Mouse (Mus musculus): ENCODE results near the gene Donson. TPM values are rescaled to one million over a fixed set of nuclear protein-coding genes. Genes with fewer than 3 reads are reported as not detected.

The Donson gene
- polyA plus RNA-seq, 1 experiment from 2014 or later: 22.9 TPM

DNA sequence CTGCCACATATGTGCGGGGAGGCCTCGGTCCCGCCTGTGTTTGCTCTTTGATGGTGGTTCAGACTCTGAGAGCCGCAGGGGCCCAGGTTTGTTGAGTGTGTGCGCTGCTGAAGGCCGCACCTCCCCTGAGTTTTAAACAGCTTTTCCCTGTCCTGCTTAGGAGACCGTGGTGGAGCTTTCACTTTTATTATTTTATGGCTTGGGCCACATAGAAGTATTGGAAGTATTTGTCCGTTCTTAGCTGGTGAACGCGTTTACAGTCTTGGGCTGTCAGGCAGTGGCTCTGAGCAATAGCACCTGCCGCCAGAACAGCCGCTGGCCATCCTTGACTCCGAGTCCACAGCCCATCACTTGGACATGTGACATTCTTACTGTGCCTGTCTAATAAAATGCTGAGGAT is 13.3 kb upstream of the Donson start:
- Histone ChIP-seq H3K4me3 (ENCODE audit: low read depth, low read length) (no peak overlapping the region), H3K9ac (replicated peaks; ENCODE audit: low read depth, low read length) (no peak overlapping the region), H3K4me1 (ENCODE audit: control insufficient read depth, insufficient read depth, low read length) (peaks cover 10% of the 10 kb centered on the region; the same call in 1 of the 2 replicates), H3K9me3 (ENCODE audit: control insufficient read depth, low read depth, low read length) (no peaks in the 10 kb centered on the region), H3K4me2 (replicated peaks; ENCODE audit: low read depth, low read length) (no peak overlapping the region), H3K36me3 (ENCODE audit: control insufficient read depth, insufficient read depth, low read length) (peaks cover 27% of the 10 kb centered on the region), H3K27ac (ENCODE audit: low read length) (peak overlapping the region; percentile 66; the same call in 1 of the 2 replicates), H3K27me3 (ENCODE audit: control insufficient read depth, insufficient read depth, low read length) (no peaks in the 10 kb centered on the region)
- 38% methylated on average over 13 of the region's 13 CpGs for WGBS
- peak; percentile 65; the same call in 1 of the 2 replicates for ATAC-seq (ENCODE audit: insufficient number of reproducible peaks, insufficient read depth, low FRiP score, low read depth)

- Histone ChIP-seq H3K4me2 (replicated peaks; ENCODE audit: low read depth, low read length) (no peak overlapping the region), H3K9ac (replicated peaks; ENCODE audit: low read depth, low read length) (no peak overlapping the region), H3K27ac (ENCODE audit: low read length) (no peak overlapping the region), H3K36me3 (ENCODE audit: control insufficient read depth, insufficient read depth, low read length) (peaks cover 16% of the 10 kb centered on the region), H3K4me3 (ENCODE audit: low read depth, low read length) (no peak overlapping the region), H3K9me3 (ENCODE audit: control insufficient read depth, low read depth, low read length) (no peaks in the 10 kb centered on the region), H3K4me1 (ENCODE audit: control insufficient read depth, insufficient read depth, low read length) (peaks cover 10% of the 10 kb centered on the region; the same call in 1 of the 2 replicates), H3K27me3 (ENCODE audit: control insufficient read depth, insufficient read depth, low read length) (no peaks in the 10 kb centered on the region)
- WGBS: 81% methylated on average over 1 of the region's 1 CpGs
- no peak for ATAC-seq (ENCODE audit: insufficient number of reproducible peaks, insufficient read depth, low FRiP score, low read depth)
Measured at GRCm38 (mm10) chr16:91698995-91699394, 10.4 kb upstream of the Donson start.

DNA sequence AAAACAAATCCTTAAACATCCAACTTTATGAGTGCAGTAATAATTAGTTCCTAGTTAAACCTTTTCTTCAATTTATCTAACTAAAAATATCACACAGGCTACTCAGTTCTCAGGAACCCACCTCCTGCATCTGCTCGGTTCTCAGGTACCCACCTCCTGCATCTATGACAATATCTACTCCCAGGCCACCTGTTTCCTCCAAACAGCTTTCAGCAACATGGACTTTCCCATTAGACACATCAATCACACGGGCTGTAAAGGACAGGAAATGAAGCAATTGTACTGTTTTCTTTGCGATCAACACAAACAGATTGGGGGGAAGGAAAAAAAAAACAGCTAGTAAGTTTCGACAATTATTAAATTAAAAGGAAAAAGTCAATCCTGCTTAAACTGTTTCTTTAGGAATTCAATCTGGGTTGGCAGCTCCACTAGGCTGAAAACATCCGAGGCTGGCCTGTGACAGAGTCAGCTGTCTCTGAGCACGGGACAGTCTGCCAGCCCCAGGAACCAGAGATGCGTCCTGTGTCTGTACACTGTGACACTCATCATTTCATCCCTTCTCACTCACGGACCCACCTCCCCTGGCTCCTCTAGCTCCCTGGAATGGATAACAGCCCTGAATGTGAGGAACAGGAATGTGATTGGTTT is 6.7 kb upstream of the Donson start:
- Histone ChIP-seq H3K27me3 (ENCODE audit: control insufficient read depth, insufficient read depth, low read length) (no peaks in the 10 kb centered on the region), H3K27ac (ENCODE audit: low read length) (no peak overlapping the region)
- ATAC-seq (ENCODE audit: insufficient number of reproducible peaks, insufficient read depth, low FRiP score, low read depth): no peak

GRCm38 (mm10) chr16:91694455-91695084 is 6.0 kb upstream of the Donson start:
- no peak overlapping the region for H3K4me3 ChIP-seq (ENCODE audit: low read depth, low read length)
- no peak overlapping the region for H3K4me2 ChIP-seq (replicated peaks; ENCODE audit: low read depth, low read length)
- peaks cover 9% of the 10 kb centered on the region for H3K36me3 ChIP-seq (ENCODE audit: control insufficient read depth, insufficient read depth, low read length)
- no peaks in the 10 kb centered on the region for H3K4me1 ChIP-seq (ENCODE audit: control insufficient read depth, insufficient read depth, low read length)
- peak; percentile 87 for ATAC-seq (ENCODE audit: insufficient number of reproducible peaks, insufficient read depth, low FRiP score, low read depth)
- WGBS: 32% methylated on average over 14 of the region's 14 CpGs
- no peaks in the 10 kb centered on the region for H3K9me3 ChIP-seq (ENCODE audit: control insufficient read depth, low read depth, low read length)
- H3K27ac ChIP-seq (ENCODE audit: low read length): no peak overlapping the region
- no peaks in the 10 kb centered on the region for H3K27me3 ChIP-seq (ENCODE audit: control insufficient read depth, insufficient read depth, low read length)
- no peak overlapping the region for H3K9ac ChIP-seq (replicated peaks; ENCODE audit: low read depth, low read length)

More for the DNA sequence above, 6.7 kb upstream of the Donson start:
- Histone ChIP-seq H3K9me3 (ENCODE audit: control insufficient read depth, low read depth, low read length) (no peaks in the 10 kb centered on the region), H3K36me3 (ENCODE audit: control insufficient read depth, insufficient read depth, low read length) (peaks cover 11% of the 10 kb centered on the region), H3K4me3 (ENCODE audit: low read depth, low read length) (no peak overlapping the region), H3K4me2 (replicated peaks; ENCODE audit: low read depth, low read length) (no peak overlapping the region), H3K4me1 (ENCODE audit: control insufficient read depth, insufficient read depth, low read length) (no peaks in the 10 kb centered on the region), H3K9ac (replicated peaks; ENCODE audit: low read depth, low read length) (no peak overlapping the region)
- WGBS: 56% methylated on average over 8 of the region's 8 CpGs

DNA sequence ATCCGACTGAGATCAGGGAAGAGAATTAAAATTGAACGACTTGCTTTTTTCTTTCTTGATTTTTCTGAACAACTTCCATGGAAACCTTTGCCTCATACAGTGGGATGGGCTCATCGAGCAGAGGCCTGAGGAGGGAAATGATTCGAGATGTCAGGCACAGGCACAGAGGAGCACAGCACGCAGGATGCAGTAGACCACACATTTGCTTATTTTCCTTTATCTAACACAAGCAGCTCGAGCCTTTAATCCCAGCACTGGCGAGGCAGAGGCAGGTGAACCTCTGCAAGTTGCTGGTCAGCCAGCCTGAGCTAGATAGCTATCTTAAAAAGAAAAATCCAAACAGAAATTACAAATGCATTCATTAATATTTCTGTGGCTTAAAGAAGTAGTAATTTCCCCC is 1.2 kb upstream of the Donson start:
- Histone ChIP-seq H3K27me3 (ENCODE audit: control insufficient read depth, insufficient read depth, low read length) (no peaks in the 10 kb centered on the region), H3K4me2 (replicated peaks; ENCODE audit: low read depth, low read length) (no peak overlapping the region; the same call in 1 of the 2 replicates), H3K4me1 (ENCODE audit: control insufficient read depth, insufficient read depth, low read length) (peaks cover 10% of the 10 kb centered on the region), H3K9me3 (ENCODE audit: control insufficient read depth, low read depth, low read length) (no peaks in the 10 kb centered on the region), H3K36me3 (ENCODE audit: control insufficient read depth, insufficient read depth, low read length) (peaks cover 4% of the 10 kb centered on the region), H3K4me3 (ENCODE audit: low read depth, low read length) (no peak overlapping the region), H3K9ac (replicated peaks; ENCODE audit: low read depth, low read length) (no peak overlapping the region), H3K27ac (ENCODE audit: low read length) (no peak overlapping the region)
- 46% methylated on average over 7 of the region's 7 CpGs for WGBS
- ATAC-seq (ENCODE audit: insufficient number of reproducible peaks, insufficient read depth, low FRiP score, low read depth): no peak

DNA sequence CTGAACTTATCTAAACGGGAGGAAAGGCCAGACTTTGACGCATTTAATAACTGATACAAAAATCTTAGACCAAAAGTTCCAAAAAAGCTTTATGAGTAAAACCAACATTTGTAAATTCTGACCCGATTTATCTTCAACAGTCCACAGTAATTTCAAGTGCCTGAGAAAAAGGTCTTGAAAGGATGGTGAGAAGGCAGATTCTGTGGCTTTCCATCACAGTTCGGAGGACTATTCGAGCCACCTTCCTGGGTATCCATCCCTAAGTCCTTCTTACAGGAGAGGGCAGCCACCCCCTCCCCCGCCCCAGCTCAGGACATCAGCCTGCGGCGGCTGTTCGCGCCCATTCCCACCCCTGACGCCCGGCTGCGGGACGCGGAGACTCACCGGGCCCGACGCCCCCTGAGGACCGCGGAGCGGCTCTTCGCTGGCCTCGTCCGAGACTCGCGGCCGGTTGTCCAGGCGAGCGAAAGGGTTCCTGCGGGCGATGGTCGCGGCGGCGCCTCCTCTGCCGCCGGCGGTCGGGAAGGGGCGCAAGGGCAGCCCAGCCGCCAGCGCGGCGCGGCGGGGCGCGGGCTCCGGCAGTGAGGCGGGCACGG is 449 bp downstream of the Donson start:
- H3K36me3 ChIP-seq (ENCODE audit: control insufficient read depth, insufficient read depth, low read length): peaks cover 14% of the 10 kb centered on the region
- H3K4me1 ChIP-seq (ENCODE audit: control insufficient read depth, insufficient read depth, low read length): peaks cover 10% of the 10 kb centered on the region
- peak; percentile 39; the same call in 1 of the 2 replicates for ATAC-seq (ENCODE audit: insufficient number of reproducible peaks, insufficient read depth, low FRiP score, low read depth)
- H3K4me3 ChIP-seq (ENCODE audit: low read depth, low read length): peak overlapping the region; percentile 86
- H3K27me3 ChIP-seq (ENCODE audit: control insufficient read depth, insufficient read depth, low read length): no peaks in the 10 kb centered on the region
- H3K27ac ChIP-seq (ENCODE audit: low read length): peak overlapping the region; percentile 52; the same call in 1 of the 2 replicates
- H3K9me3 ChIP-seq (ENCODE audit: control insufficient read depth, low read depth, low read length): no peaks in the 10 kb centered on the region
- peak overlapping the region; percentile 83 for H3K4me2 ChIP-seq (replicated peaks; ENCODE audit: low read depth, low read length)
- peak overlapping the region; percentile 81 for H3K9ac ChIP-seq (replicated peaks; ENCODE audit: low read depth, low read length)
- WGBS: 1% methylated on average over 48 of the region's 51 CpGs

DNA sequence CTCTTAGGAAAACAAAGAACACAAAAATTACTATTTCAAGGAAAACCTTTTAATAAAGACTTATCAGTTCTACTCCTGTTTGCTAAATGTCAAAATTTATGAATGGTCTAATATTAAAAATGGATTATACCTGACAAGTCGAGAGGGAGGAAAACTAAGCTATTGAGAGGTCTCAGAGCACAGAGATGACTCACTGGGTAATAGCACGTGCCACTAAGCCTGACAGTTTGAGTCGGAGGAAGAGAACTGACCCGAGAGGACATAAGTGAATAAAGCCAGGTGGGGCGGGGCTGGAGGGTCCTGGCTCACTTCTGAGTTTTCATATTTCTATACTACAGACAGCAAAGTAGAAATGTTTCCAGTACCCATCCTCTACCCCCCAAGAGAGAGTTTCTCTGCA is 2.2 kb downstream of the Donson start:
- no peak overlapping the region for H3K4me2 ChIP-seq (replicated peaks; ENCODE audit: low read depth, low read length)
- H3K27ac ChIP-seq (ENCODE audit: low read length): no peak overlapping the region
- peaks cover 10% of the 10 kb centered on the region for H3K4me1 ChIP-seq (ENCODE audit: control insufficient read depth, insufficient read depth, low read length)
- no peak overlapping the region for H3K9ac ChIP-seq (replicated peaks; ENCODE audit: low read depth, low read length)
- H3K27me3 ChIP-seq (ENCODE audit: control insufficient read depth, insufficient read depth, low read length): no peaks in the 10 kb centered on the region
- no peak for ATAC-seq (ENCODE audit: insufficient number of reproducible peaks, insufficient read depth, low FRiP score, low read depth)
- 66% methylated on average over 5 of the region's 5 CpGs for WGBS
- peaks cover 23% of the 10 kb centered on the region for H3K36me3 ChIP-seq (ENCODE audit: control insufficient read depth, insufficient read depth, low read length)
- no peak overlapping the region for H3K4me3 ChIP-seq (ENCODE audit: low read depth, low read length)
- no peaks in the 10 kb centered on the region for H3K9me3 ChIP-seq (ENCODE audit: control insufficient read depth, low read depth, low read length)

DNA sequence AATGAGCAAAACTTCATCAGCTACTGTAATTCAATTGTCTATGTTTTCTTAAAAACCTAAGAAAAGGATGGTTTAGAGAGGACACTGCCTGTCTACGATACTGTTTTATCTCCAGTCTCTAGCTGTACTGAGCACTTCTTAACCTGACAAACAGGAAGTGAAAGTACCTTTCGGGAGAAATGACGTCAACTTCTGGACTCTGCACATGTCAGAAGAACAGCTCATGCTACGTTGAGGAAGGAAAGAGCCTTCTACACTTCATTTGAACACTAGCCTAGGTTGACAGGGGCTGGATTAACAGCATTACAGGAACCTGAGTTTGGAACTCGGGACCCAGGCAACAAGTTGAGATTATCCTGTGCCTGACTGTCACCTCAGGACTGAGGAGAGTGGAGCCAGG is 3.0 kb downstream of the Donson start:
- H3K27me3 ChIP-seq (ENCODE audit: control insufficient read depth, insufficient read depth, low read length): no peaks in the 10 kb centered on the region
- no peak overlapping the region for H3K9ac ChIP-seq (replicated peaks; ENCODE audit: low read depth, low read length)
- no peak overlapping the region for H3K4me2 ChIP-seq (replicated peaks; ENCODE audit: low read depth, low read length)
- H3K4me3 ChIP-seq (ENCODE audit: low read depth, low read length): no peak overlapping the region
- no peak overlapping the region for H3K27ac ChIP-seq (ENCODE audit: low read length)
- H3K36me3 ChIP-seq (ENCODE audit: control insufficient read depth, insufficient read depth, low read length): peaks cover 27% of the 10 kb centered on the region
- H3K4me1 ChIP-seq (ENCODE audit: control insufficient read depth, insufficient read depth, low read length): peaks cover 10% of the 10 kb centered on the region
- H3K9me3 ChIP-seq (ENCODE audit: control insufficient read depth, low read depth, low read length): no peaks in the 10 kb centered on the region
- 92% methylated on average over 5 of the region's 5 CpGs for WGBS
- ATAC-seq (ENCODE audit: insufficient number of reproducible peaks, insufficient read depth, low FRiP score, low read depth): no peak

Measured in stomach, embryonic 14.5 days (tissue).